Mouse (Mus musculus) liver, embryonic 11.5 days (tissue): Measurements from ENCODE around the gene Papln. TPM values are rescaled to one million over a fixed set of nuclear protein-coding genes. Genes with fewer than 3 reads are reported as not detected.

ENCODE experiments used
- ATAC-seq: fragments of 200-750 bp; cut with Nextera tagmentation; replicated peaks from 2 replicates; pipeline ENCODE4 v1.8.0; 2017; ENCODE audit warnings: moderate number of reproducible peaks, mild to moderate bottlenecking, moderate TSS enrichment, moderate library complexity; ENCODE audit not compliant: low FRiP score
- DNase-seq: peaks from one replicate; pipeline ENCODE4 v3.0.0-alpha.2; 2017; ENCODE audit warnings: low spot score
- H3K27ac ChIP-seq: fragments of 300-500 bp; sonication (generic); 2 replicates; pipeline ENCODE4 v1.5.1; 2014; ENCODE audit warnings: mild to moderate bottlenecking, low read depth, low read length, control low read depth
- H3K27me3 ChIP-seq: fragments of 300-500 bp; sonication (generic); replicated peaks from 2 replicates; pipeline ENCODE4 v1.6.1; 2014; ENCODE audit warnings: low read length, mixed read lengths; ENCODE audit not compliant: control insufficient read depth, insufficient read depth
- H3K36me3 ChIP-seq: fragments of 300-500 bp; sonication (generic); 2 replicates; pipeline ENCODE4 v1.6.1; 2014; ENCODE audit warnings: mild to moderate bottlenecking, low read length, moderate library complexity, mixed read lengths; ENCODE audit not compliant: control insufficient read depth, insufficient read depth
- H3K4me1 ChIP-seq: fragments of 300-500 bp; sonication (generic); replicated peaks from 2 replicates; pipeline ENCODE4 v1.6.1; 2014; ENCODE audit warnings: low read length, mixed read lengths; ENCODE audit not compliant: control insufficient read depth, insufficient read depth
- H3K4me2 ChIP-seq: fragments of 300-500 bp; sonication (generic); 2 replicates; pipeline ENCODE4 v1.6.1; 2014; ENCODE audit warnings: mild to moderate bottlenecking, control low read depth, moderate library complexity
- H3K4me3 ChIP-seq: fragments of 300-500 bp; sonication (generic); 2 replicates; pipeline ENCODE4 v1.5.1; 2014; ENCODE audit warnings: low read depth, low read length, control low read depth
- H3K9ac ChIP-seq: fragments of 300-500 bp; sonication (generic); 2 replicates; pipeline ENCODE4 v1.6.1; 2014; ENCODE audit warnings: low read depth, low read length, control low read depth
- H3K9me3 ChIP-seq: fragments of 300-500 bp; sonication (generic); 2 replicates; pipeline ENCODE4 v1.6.1; 2016; ENCODE audit warnings: low read length, inconsistent platforms, mixed read lengths; ENCODE audit not compliant: control insufficient read depth
- WGBS: fragments of 180-500 bp; shearing (Covaris S2); extraction: QIAGEN DNeasy Blood & Tissue Kit; methylation state at CpG from one replicate; pipeline ENCODE4 v1.1.7; 2014; 5-methylcytosine and 5-hydroxymethylcytosine counted together
- polyA plus RNA-seq: library from polyadenylated mRNA; unstranded; fragments of >200 nt; fragmentation: Nextera tagmentation; extraction: Ambion mirVana; gene quantifications from 2 replicates; pipeline ENCODE4 v1.2.1, GENCODE M21; 2014

Papln gene
- polyA plus RNA-seq, 1 experiment from 2014 or later, result 0.58 TPM

DNA sequence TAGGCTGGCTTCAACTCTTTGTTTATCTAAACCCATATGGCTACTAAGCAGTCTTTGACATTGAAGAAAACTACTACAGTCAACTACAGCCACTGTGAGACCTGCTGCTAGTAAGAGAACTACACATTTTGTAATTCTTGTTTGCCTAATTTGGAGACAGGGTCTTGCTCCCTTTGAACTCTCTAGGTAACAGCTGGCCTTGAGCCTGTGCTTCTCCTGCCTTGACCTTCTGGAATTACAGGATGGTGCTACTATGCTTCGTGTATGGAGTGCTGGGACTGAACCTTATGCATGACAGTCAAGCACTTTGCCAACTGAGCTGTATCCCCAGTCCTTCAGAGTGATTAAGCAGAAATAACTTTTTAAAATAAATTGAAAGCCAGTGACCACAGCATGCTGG, 53.2 kb downstream of the Papln start:
- DNase-seq, result no peak
- Histone ChIP-seq H3K4me3 (no peak overlapping the region), H3K36me3 (no peaks in the 10 kb centered on the region), H3K9ac (no peak overlapping the region), H3K4me1 (peaks cover 2% of the 10 kb centered on the region; the same call in 1 of the 2 replicates), H3K9me3 (no peaks in the 10 kb centered on the region), H3K27me3 (no peaks in the 10 kb centered on the region), H3K27ac (no peak overlapping the region), H3K4me2 (no peak overlapping the region)
- WGBS, result 76% methylated on average over 1 of the region's 1 CpGs
- no peak for ATAC-seq

DNA sequence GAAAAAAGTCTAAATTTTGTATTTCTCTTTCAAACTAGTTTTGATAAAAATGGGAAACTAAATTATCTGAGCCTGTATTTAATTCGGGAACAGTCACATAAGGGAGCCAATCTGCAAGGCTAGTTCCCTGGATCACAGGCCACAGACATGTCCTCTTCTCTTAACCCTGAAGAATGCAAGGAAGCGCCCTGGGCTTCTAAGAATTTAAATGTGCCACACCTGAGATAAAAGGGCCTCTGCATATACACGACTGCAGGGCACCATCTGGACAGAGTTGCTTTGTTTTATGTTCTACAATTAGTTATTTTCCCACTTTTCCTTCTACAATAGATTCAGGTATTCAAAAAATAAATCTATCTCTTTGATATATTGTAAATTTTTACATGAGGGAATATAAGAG, 67.0 kb downstream of the Papln start:
- ATAC-seq (no peak), DNase-seq (no peak)
- Histone ChIP-seq H3K36me3 (peaks cover 9% of the 10 kb centered on the region; the same call in 1 of the 2 replicates), H3K27ac (no peak overlapping the region), H3K9me3 (no peaks in the 10 kb centered on the region), H3K4me3 (no peak overlapping the region), H3K9ac (no peak overlapping the region), H3K27me3 (no peaks in the 10 kb centered on the region), H3K4me2 (no peak overlapping the region), H3K4me1 (no peaks in the 10 kb centered on the region)
- WGBS, result 72% methylated on average over 3 of the region's 3 CpGs

DNA sequence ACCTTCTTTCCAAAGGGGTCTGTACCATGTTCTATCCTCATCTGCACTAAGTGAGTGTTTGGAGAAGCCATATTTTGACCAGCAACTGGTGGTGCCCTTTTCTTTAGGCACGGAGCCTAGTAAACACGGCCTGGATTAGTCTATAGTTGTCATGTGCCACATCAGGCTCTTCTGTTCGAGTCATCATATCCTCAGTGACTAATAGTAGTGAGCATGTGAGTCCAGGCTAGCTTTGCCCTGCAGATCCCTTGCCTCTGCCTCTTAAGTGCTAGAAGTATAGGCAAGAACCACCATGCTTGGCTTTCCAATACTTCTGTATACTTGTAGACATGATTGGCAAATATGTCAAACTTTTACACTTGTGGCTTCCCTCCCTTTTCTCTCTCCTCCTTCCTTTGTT, 70.5 kb downstream of the Papln start:
- Histone ChIP-seq H3K9me3 (no peaks in the 10 kb centered on the region), H3K27me3 (no peaks in the 10 kb centered on the region), H3K9ac (no peak overlapping the region), H3K4me2 (no peak overlapping the region), H3K4me3 (no peak overlapping the region), H3K4me1 (no peaks in the 10 kb centered on the region), H3K27ac (no peak overlapping the region), H3K36me3 (peaks cover 16% of the 10 kb centered on the region; the same call in 1 of the 2 replicates)
- DNase-seq (no peak), ATAC-seq (no peak)
- 88% methylated on average over 3 of the region's 3 CpGs for WGBS

DNA sequence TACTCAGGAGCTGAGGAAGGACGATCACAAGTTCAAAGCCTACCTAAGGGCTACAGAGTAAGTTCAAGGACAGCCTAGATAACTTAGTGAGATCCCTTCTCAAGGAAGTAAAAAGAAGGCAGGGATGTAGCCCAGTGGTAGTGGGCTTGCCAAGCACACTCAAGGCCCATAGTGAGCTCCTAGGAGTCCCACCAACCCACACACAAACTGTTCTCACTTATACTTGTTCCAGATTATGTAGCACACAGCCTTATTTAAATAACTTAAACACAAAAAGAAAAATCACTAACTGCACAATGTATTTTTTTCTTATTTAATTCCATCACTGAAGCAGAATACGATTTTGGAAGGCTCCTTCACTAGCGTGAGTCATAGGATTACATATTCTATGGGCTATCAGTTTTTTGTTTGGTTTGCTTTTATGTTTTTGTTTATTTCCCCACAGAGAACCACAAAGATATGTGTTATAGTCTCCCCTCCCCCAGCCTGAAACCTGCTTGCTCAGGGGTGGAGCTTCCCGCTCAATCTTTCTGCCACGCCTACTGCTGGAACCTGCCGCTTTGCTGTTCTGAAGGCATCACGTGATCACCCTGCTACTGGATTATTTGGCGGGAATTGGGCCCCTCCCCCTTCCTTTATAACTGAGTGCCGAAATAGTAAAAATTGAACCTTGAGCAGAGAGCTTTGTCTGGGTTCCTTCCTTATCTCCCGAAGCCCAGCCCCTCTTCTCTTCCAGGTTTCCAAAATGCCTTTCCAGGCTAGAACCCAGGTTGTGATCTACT, 78.2 kb downstream of the Papln start:
- no peaks in the 10 kb centered on the region for H3K4me1 ChIP-seq
- H3K4me3 ChIP-seq, result no peak overlapping the region
- H3K36me3 ChIP-seq, result peaks cover 10% of the 10 kb centered on the region; the same call in 1 of the 2 replicates
- H3K9me3 ChIP-seq, result no peaks in the 10 kb centered on the region
- no peak overlapping the region for H3K27ac ChIP-seq
- H3K9ac ChIP-seq, result no peak overlapping the region
- H3K4me2 ChIP-seq, result no peak overlapping the region
- H3K27me3 ChIP-seq, result no peaks in the 10 kb centered on the region
- ATAC-seq (no peak), DNase-seq (no peak)
- 80% methylated on average over 10 of the region's 10 CpGs for WGBS

Other genes starting within 250 kb of the Papln start
- gene Dcaf4, start 243.2 kb upstream of the Papln start, polyA plus RNA-seq, result 29.9 and 32.7 TPM in 2 replicates
- 9.4 and 10.7 TPM in 2 replicates for gene Zfyve1, start 166.4 kb upstream of the Papln start, polyA plus RNA-seq
- gene Rbm25, start 132.4 kb upstream of the Papln start, polyA plus RNA-seq, result 213 and 239 TPM in 2 replicates
- gene Psen1, start 75.5 kb upstream of the Papln start, polyA plus RNA-seq, result 48.5 and 54.8 TPM in 2 replicates
- gene Numb, start 158.3 kb downstream of the Papln start, polyA plus RNA-seq, result 25.2 and 26.8 TPM in 2 replicates
- 24.7 and 25.2 TPM in 2 replicates for gene Riox1, start 187.0 kb downstream of the Papln start, polyA plus RNA-seq
- gene Heatr4, start 221.2 kb downstream of the Papln start, polyA plus RNA-seq, result not detected in 2 replicates
- 22.5 and 22.6 TPM in 2 replicates for gene Acot2, start 224.2 kb downstream of the Papln start, polyA plus RNA-seq
- gene Acot1, start 245.9 kb downstream of the Papln start, polyA plus RNA-seq, result 42.9 and 44.2 TPM in 2 replicates